Mouse (Mus musculus) limb, embryonic 14.5 days (tissue): ENCODE data around the gene Sult2b1. TPM values are rescaled to one million over a fixed set of nuclear protein-coding genes. Genes with fewer than 3 reads are reported as not detected.

ENCODE experiments used
- ATAC-seq: fragments of 200-750 bp; cut with Nextera tagmentation; 2 replicates; pipeline ENCODE4 v1.8.0; 2017; ENCODE audit warnings: low read depth, moderate number of reproducible peaks, moderate TSS enrichment; ENCODE audit not compliant: low FRiP score
- DNase-seq: peaks from one replicate; pipeline ENCODE4 v3.0.0-alpha.2; 2015; ENCODE audit warnings: low spot score
- H3K27ac ChIP-seq: fragments of 300-500 bp; sonication (generic); replicated peaks from 2 replicates; pipeline ENCODE4 v1.5.1; 2014; ENCODE audit warnings: low read depth, mild to moderate bottlenecking, low read length, moderate library complexity, mixed read lengths
- H3K27me3 ChIP-seq: fragments of 300-500 bp; sonication (generic); 2 replicates; pipeline ENCODE4 v1.6.1; 2014; ENCODE audit warnings: low read length, mixed read lengths; ENCODE audit not compliant: control insufficient read depth, insufficient read depth
- H3K36me3 ChIP-seq: fragments of 300-500 bp; sonication (generic); 2 replicates; pipeline ENCODE4 v1.6.1; 2014; ENCODE audit warnings: mild to moderate bottlenecking, low read length, moderate library complexity, mixed read lengths; ENCODE audit not compliant: control insufficient read depth, insufficient read depth
- H3K4me1 ChIP-seq: fragments of 300-500 bp; sonication (generic); 2 replicates; pipeline ENCODE4 v1.6.1; 2014; ENCODE audit warnings: antibody characterized with exemption, low read length, mixed read lengths; ENCODE audit not compliant: control insufficient read depth, insufficient read depth
- H3K4me2 ChIP-seq: fragments of 300-500 bp; sonication (generic); replicated peaks from 2 replicates; pipeline ENCODE4 v1.6.1; 2014; ENCODE audit warnings: low read depth, mild to moderate bottlenecking, low read length, moderate library complexity; ENCODE audit not compliant: severe bottlenecking
- H3K4me3 ChIP-seq: fragments of 300-500 bp; sonication (generic); replicated peaks from 2 replicates; pipeline ENCODE4 v1.5.1; 2014; ENCODE audit warnings: low read length
- H3K9ac ChIP-seq: fragments of 300-500 bp; sonication (generic); 2 replicates; pipeline ENCODE4 v1.6.1; 2014; ENCODE audit warnings: mild to moderate bottlenecking, low read depth, low read length, moderate library complexity; ENCODE audit not compliant: severe bottlenecking
- H3K9me3 ChIP-seq: fragments of 300-500 bp; sonication (generic); 2 replicates; pipeline ENCODE4 v1.6.1; 2016; ENCODE audit warnings: low read length; ENCODE audit not compliant: control insufficient read depth
- POLR2A ChIP-seq: fragments of 200-500 bp; IDR thresholded peaks from 2 replicates; pipeline ENCODE4 v1.8.0; 2012; ENCODE audit warnings: inconsistent platforms, mild to moderate bottlenecking, moderate library complexity, borderline replicate concordance; ENCODE audit not compliant: insufficient read depth, insufficient read length; ENCODE audit errors: extremely low read depth
- WGBS: fragments of 180-500 bp; shearing (Covaris S2); extraction: QIAGEN DNeasy Blood & Tissue Kit; methylation state at CpG from one replicate; pipeline ENCODE4 v1.1.7; 2014; 5-methylcytosine and 5-hydroxymethylcytosine counted together
- polyA plus RNA-seq, 2 experiments: library from polyadenylated mRNA; depleted of rRNA in 1 of 2; stranded (reverse) in 1 of 2; unstranded in 1 of 2; fragments of >200 nt; fragmentation: Nextera tagmentation in 1 of 2; extraction: Ambion mirVana in 1 of 2; gene quantifications; 2 replicates each; pipeline versions ENCODE4 v1.2.1 to v1.2.3; 2012 to 2014

Gene Sult2b1
- polyA plus RNA-seq, 2 experiments: 8.9 to 31.7 TPM

GRCm38 (mm10) chr7:45809276-45810075 lies 25.0 kb upstream of the Sult2b1 start:
- Histone ChIP-seq H3K4me1 (peaks cover 8% of the 10 kb centered on the region), H3K9me3 (no peaks in the 10 kb centered on the region), H3K27me3 (no peaks in the 10 kb centered on the region), H3K27ac (no peak overlapping the region), H3K4me3 (no peak overlapping the region), H3K9ac (no peak overlapping the region), H3K4me2 (no peak overlapping the region), H3K36me3 (peaks cover 65% of the 10 kb centered on the region)
- 90% methylated on average over 14 of the region's 14 CpGs for WGBS
- TF ChIP-seq POLR2A: no peak
- DNase-seq: no peak
- ATAC-seq: no peak

GRCm38 (mm10) chr7:45808471-45808870 lies 24.0 kb upstream of the Sult2b1 start:
- peaks cover 65% of the 10 kb centered on the region for H3K36me3 ChIP-seq
- WGBS: 48% methylated on average over 9 of the region's 11 CpGs
- no peaks in the 10 kb centered on the region for H3K27me3 ChIP-seq
- H3K4me1 ChIP-seq: peaks cover 8% of the 10 kb centered on the region
- DNase-seq (no peak), ATAC-seq (no peak)
- H3K27ac ChIP-seq: no peak overlapping the region
- H3K9ac ChIP-seq: no peak overlapping the region
- H3K4me3 ChIP-seq: no peak overlapping the region
- TF ChIP-seq POLR2A: no peak
- H3K9me3 ChIP-seq: no peaks in the 10 kb centered on the region
- no peak overlapping the region for H3K4me2 ChIP-seq

GRCm38 (mm10) chr7:45805941-45806340 lies 21.5 kb upstream of the Sult2b1 start:
- H3K36me3 ChIP-seq: peaks cover 58% of the 10 kb centered on the region
- H3K9ac ChIP-seq: no peak overlapping the region
- H3K27me3 ChIP-seq: no peaks in the 10 kb centered on the region
- H3K4me1 ChIP-seq: no peaks in the 10 kb centered on the region; the same call in 1 of the 2 replicates
- H3K4me2 ChIP-seq: no peak overlapping the region
- no peak for TF ChIP-seq POLR2A
- ATAC-seq (no peak; the same call in 1 of the 2 replicates), DNase-seq (no peak)
- no peak overlapping the region for H3K27ac ChIP-seq
- WGBS: 60% methylated on average over 5 of the region's 5 CpGs
- H3K9me3 ChIP-seq: no peaks in the 10 kb centered on the region
- no peak overlapping the region for H3K4me3 ChIP-seq

GRCm38 (mm10) chr7:45802551-45802950 lies 18.1 kb upstream of the Sult2b1 start:
- Histone ChIP-seq H3K4me3 (no peak overlapping the region), H3K9me3 (no peaks in the 10 kb centered on the region), H3K36me3 (peaks cover 25% of the 10 kb centered on the region), H3K27me3 (peaks cover 15% of the 10 kb centered on the region; the same call in 1 of the 2 replicates), H3K27ac (no peak overlapping the region), H3K9ac (no peak overlapping the region), H3K4me2 (no peak overlapping the region), H3K4me1 (peaks cover 19% of the 10 kb centered on the region)
- ATAC-seq (no peak), DNase-seq (no peak)
- WGBS: 90% methylated on average over 6 of the region's 6 CpGs
- TF ChIP-seq POLR2A: no peak

GRCm38 (mm10) chr7:45801348-45801747 lies 16.9 kb upstream of the Sult2b1 start:
- Histone ChIP-seq H3K4me3 (no peak overlapping the region), H3K27ac (no peak overlapping the region), H3K9ac (no peak overlapping the region), H3K36me3 (peaks cover 19% of the 10 kb centered on the region), H3K4me1 (peaks cover 22% of the 10 kb centered on the region), H3K9me3 (no peaks in the 10 kb centered on the region; the same call in 1 of the 2 replicates), H3K4me2 (peak overlapping the region; percentile 30; the same call in 1 of the 2 replicates), H3K27me3 (peaks cover 23% of the 10 kb centered on the region; the same call in 1 of the 2 replicates)
- WGBS: 3% methylated on average over 12 of the region's 12 CpGs
- peak; percentile 90 for DNase-seq
- ATAC-seq: peak; percentile 47
- no peak for TF ChIP-seq POLR2A
